Mouse (Mus musculus) macrophage (primary cell): ENCODE results near the gene Snrnp48. TPM values are rescaled to one million over a fixed set of nuclear protein-coding genes. Genes with fewer than 3 reads are reported as not detected.

Experiments
- H3K27ac ChIP-seq: fragments of 350-480 bp; formaldehyde crosslinking; 2 replicates; pipeline ENCODE4 v1.9.0; 2021
- H3K36me3 ChIP-seq: fragments of 350-480 bp; formaldehyde crosslinking; 2 replicates; pipeline ENCODE4 v1.9.0; 2021; ENCODE audit errors: inconsistent target
- H3K4me3 ChIP-seq: fragments of 350-480 bp; formaldehyde crosslinking; 2 replicates; pipeline ENCODE4 v1.9.0; 2021; ENCODE audit errors: inconsistent target
- H3K79me2 ChIP-seq: fragments of 350-480 bp; formaldehyde crosslinking; 2 replicates; pipeline ENCODE4 v1.9.0; 2021; ENCODE audit errors: inconsistent target
- WGBS: methylation state at CpG from one replicate; pipeline ENCODE4 v1.1.7; 2026; ENCODE audit warnings: inconsistent platforms; ENCODE audit not compliant: missing documents; 5-methylcytosine and 5-hydroxymethylcytosine counted together
- polyA plus RNA-seq: library from polyadenylated mRNA; stranded (reverse); fragments of 250-400 nt; gene quantifications from 3 replicates; pipeline ENCODE4 v1.2.4, GENCODE M21; 2018; ENCODE audit warnings: inconsistent platforms

Snrnp48 gene
- polyA plus RNA-seq, 1 experiment from 2014 or later: 14.7 TPM

DNA sequence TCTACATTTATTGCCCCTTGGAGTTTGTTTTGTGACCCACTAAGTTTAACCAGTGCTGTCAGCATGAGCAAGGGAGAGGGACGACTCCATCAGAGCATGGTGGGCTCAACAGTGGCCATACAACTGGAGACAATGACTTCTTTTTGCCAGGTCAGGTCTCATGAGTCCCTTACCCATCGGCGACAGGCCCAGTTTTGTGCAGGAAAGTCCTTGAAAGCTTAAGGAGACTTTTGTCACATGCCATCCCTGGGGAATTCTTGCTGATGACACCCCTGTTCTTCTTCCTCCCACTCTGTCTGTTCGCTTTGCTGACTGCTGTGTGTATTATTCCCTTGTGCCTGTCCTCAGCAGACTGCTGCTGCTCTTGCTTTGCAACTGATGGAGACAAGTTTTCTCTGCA lies 27.7 kb downstream of the Snrnp48 start:
- no peak overlapping the region for H3K4me3 ChIP-seq
- WGBS: 91% methylated on average over 4 of the region's 4 CpGs
- H3K36me3 ChIP-seq: peaks cover 5% of the 10 kb centered on the region; the same call in 1 of the 2 replicates
- H3K27ac ChIP-seq: no peak overlapping the region
- H3K79me2 ChIP-seq: no peaks in the 10 kb centered on the region

DNA sequence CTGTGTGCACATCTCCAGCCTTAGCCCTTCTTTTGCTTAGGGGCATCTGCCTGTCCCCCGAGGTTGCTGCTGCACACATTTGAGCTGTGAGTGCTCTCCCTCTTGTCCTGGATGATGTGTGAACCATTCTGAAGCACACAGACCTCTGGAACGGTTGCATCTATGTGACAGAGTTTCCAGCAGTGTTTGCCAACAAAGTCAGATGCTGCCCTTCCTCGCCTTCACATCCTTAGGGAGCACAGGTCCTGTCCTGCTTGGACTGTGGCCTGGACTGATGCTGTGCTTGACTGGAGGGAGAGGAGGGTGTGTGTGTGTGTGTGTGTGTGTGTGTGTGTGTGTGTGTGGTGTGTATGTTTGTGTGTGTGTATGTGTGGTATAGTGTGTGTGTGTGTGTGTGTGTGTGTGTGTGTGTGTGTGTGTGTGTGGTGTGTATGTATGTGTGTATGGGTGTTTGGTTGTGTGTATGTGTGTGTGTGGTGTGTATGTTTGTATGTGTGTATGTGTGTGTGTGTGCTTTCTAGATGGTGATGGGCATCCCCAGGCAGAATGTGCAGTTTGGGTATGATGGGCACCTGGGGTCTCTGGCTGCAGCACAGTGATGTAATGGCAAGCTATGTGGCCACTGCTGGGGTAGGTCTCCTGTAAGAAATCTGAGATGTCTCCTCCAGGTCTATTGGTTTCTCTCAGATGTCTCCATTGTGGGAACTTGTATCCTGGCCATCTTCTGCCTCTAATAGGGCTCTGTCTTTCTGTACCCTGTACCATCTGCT lies 28.3 kb downstream of the Snrnp48 start:
- Histone ChIP-seq H3K79me2 (no peaks in the 10 kb centered on the region), H3K4me3 (no peak overlapping the region), H3K36me3 (peaks cover 3% of the 10 kb centered on the region; the same call in 1 of the 2 replicates), H3K27ac (no peak overlapping the region)
- 89% methylated on average over 3 of the region's 3 CpGs for WGBS

DNA sequence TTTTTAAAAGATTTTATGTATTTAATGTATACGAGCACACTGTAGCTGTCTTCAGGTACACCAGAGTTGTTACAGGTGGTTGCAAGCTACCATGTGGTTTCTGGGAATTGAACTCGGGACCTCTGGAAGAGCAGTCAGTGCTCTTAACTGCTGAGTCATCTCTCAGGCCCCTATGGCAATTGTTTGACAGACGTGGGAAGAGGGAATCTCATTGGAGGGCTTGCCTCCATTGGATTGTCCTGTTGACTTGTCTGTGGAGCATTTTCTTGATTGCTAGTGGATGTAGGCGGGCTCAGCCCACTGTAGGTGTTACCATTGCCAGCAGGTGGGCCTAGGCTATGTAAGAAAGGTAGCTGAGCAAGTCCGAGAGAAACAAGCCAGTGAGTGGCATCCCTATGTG lies 29.9 kb downstream of the Snrnp48 start:
- no peak overlapping the region for H3K4me3 ChIP-seq
- no peaks in the 10 kb centered on the region for H3K36me3 ChIP-seq
- no peaks in the 10 kb centered on the region for H3K79me2 ChIP-seq
- H3K27ac ChIP-seq: no peak overlapping the region
- 80% methylated on average over 5 of the region's 5 CpGs for WGBS

DNA sequence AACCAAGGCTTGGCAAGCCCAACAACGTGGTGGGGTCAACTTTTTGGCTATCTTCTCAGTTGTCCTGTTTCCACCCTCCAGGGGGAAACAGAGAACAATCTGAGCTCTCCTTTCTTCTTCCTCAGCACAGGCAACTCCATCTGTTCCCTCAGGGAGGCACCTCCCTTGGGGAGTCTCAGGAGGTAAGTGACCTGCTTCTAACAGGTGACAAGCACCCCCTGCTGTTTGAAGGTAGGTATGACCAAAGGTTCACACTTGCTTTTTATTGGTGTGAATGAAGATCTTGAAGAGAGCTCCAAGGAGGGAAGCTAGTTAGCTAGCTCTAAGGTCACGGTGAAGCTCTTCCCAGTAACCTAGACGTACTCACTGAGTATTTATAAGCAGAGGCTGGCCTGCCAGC lies 30.6 kb downstream of the Snrnp48 start:
- 79% methylated on average over 3 of the region's 3 CpGs for WGBS
- no peaks in the 10 kb centered on the region for H3K36me3 ChIP-seq
- H3K79me2 ChIP-seq: no peaks in the 10 kb centered on the region
- no peak overlapping the region for H3K4me3 ChIP-seq
- no peak overlapping the region for H3K27ac ChIP-seq

DNA sequence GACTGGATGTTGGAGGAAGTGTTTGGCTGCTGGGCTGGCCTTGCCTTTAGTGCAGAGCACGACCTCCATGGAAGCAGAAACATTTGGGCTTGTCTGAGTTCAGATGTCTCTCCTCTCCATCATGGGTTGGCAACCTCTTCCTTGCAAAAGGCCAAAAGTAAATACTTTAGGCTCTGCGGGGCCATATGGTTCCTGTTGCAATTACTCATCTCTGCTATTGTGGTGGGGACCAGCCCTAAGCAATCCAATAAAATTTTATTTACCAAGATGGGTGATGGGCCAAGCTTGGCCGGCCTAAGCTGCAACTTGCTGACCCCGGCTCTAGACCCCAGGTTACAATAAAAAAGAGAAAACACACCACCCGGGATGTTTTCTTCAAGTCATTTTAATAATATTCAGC lies 43.4 kb downstream of the Snrnp48 start:
- Histone ChIP-seq H3K79me2 (no peaks in the 10 kb centered on the region), H3K27ac (no peak overlapping the region), H3K4me3 (no peak overlapping the region), H3K36me3 (no peaks in the 10 kb centered on the region)
- WGBS: 79% methylated on average over 5 of the region's 5 CpGs

DNA sequence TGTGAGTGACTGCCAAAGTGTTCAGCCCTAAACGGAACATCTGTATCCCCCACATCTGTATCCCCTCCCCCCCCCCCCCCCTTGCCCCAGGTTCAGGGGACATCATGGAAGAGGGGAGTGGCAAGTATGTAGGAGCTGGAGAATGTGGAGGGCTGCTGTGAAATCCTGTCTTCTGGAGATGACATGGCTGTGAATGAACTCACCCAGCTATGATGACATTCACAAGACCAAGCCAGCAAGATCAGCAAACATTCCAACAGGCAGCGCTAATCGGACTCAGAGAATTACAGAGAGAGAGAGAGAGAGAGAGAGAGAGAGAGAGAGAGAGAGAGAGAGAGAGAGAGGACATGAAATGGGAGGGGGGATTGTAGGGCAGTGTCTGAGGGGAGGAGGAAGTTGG lies 46.5 kb downstream of the Snrnp48 start:
- Histone ChIP-seq H3K4me3 (no peak overlapping the region), H3K27ac (no peak overlapping the region), H3K79me2 (no peaks in the 10 kb centered on the region), H3K36me3 (no peaks in the 10 kb centered on the region)
- WGBS: 93% methylated on average over 3 of the region's 3 CpGs

DNA sequence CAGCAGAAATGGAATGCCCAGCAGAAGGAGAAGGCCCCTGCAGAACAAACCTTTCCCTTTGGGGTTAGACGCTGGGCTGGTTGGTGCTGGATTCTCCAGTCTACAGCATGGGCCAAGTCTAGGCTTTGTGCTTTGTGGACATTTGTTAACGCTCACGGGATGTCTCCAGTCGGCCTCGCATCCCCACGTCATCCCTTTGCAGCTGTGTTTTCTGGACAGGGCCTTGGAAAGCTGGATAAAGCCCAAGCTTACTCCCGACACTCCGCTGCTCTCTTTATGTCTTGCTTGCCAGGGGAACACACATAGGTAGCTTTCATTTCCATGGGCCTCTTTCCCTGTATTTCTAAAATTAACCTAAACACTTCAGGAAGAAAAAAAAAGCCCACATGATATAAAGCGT lies 49.0 kb downstream of the Snrnp48 start:
- Histone ChIP-seq H3K4me3 (no peak overlapping the region), H3K79me2 (no peaks in the 10 kb centered on the region), H3K27ac (no peak overlapping the region), H3K36me3 (no peaks in the 10 kb centered on the region)
- WGBS: 94% methylated on average over 9 of the region's 9 CpGs

DNA sequence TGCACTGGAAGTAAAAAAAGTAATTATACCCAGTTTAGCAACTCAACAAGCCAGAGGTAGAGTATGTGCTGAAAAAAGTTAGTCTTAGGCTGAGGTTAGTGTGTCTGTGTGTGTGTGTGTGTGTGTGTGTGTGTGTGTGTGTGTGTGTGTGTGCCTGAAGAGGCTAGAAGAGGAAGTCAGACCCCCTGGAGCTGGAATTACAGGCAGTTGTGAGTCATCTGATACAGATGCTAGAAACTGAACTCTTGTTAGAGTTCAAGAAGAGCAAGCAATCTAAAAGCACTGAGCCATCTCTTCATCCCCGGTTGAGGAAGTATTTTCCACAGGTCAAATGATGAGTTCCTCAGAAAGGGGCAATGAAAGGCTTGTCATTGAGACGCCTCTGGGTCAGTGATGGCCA lies 54.2 kb downstream of the Snrnp48 start:
- Histone ChIP-seq H3K79me2 (no peaks in the 10 kb centered on the region), H3K4me3 (no peak overlapping the region), H3K36me3 (no peaks in the 10 kb centered on the region), H3K27ac (no peak overlapping the region)
- 73% methylated on average over 2 of the region's 2 CpGs for WGBS

DNA sequence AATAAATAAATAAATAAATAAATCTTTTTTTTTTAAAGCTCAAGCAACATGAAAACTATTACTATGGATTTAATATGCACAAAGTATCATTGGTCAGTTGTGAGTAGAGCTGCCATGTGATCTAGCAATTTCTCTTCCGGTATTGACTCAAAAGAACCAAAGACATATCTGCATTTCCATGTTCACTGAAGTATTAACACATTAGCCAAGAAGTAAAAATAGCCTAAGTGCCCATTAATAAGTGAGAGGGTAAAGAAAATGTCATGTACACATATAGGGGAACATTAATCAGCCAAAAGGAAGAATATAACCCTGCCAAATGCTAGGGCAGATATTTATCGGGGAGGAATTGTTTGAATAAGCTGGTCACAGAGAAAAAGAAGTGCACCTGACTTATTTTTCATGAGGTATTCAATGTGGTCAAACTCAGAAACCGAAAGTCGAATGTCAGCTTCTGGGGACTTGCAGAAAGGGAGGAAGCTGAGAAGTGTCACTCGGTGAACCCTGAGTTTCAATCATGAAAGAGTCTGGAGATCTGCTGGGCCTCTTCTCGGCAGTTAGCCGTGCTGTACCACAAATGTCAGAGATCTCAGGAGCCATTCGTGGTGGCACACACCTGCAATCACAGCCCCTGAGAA lies 64.4 kb downstream of the Snrnp48 start:
- Histone ChIP-seq H3K79me2 (no peaks in the 10 kb centered on the region), H3K27ac (no peak overlapping the region), H3K4me3 (no peak overlapping the region), H3K36me3 (no peaks in the 10 kb centered on the region)
- 68% methylated on average over 8 of the region's 8 CpGs for WGBS

DNA sequence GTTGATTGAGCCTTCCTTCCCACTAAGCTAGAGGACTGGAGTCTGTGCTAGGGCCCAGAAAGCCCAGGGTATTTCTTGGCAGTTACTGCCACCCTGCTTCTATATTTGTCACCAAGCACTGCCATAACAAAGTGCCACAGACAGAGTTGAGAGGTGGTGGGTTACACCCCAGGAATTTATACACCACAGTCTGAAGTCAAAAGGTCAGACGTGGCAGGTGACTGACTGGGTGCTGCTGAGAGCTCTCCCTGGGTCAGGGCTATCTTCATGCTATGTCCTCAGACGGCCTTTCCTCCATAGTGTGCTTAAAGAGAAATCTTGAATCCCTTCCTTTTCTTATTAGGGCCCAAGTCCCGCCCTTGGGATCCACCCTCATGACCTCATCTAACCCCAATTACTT lies 67.9 kb downstream of the Snrnp48 start:
- H3K4me3 ChIP-seq: no peak overlapping the region

More for the DNA sequence above, 67.9 kb downstream of the Snrnp48 start:
- no peaks in the 10 kb centered on the region for H3K36me3 ChIP-seq
- no peaks in the 10 kb centered on the region for H3K79me2 ChIP-seq
- 81% methylated on average over 3 of the region's 3 CpGs for WGBS
- no peak overlapping the region for H3K27ac ChIP-seq

Other genes starting within 250 kb of the Snrnp48 start
- gene Ssr1, start 210.7 kb upstream of the Snrnp48 start, polyA plus RNA-seq: 68.9 to 114 TPM (median 98.9 TPM) in 3 replicates
- 13.6 to 19.2 TPM (median 18.8 TPM) in 3 replicates for gene Riok1, start 167.9 kb upstream of the Snrnp48 start, polyA plus RNA-seq
- 0.20 to 0.50 TPM (median 0.40 TPM) in 3 replicates for gene Cage1, start 167.9 kb upstream of the Snrnp48 start, polyA plus RNA-seq
- gene Dsp, start 53.6 kb upstream of the Snrnp48 start, polyA plus RNA-seq: not detected in 3 replicates
- gene Bmp6, start 140.2 kb downstream of the Snrnp48 start, polyA plus RNA-seq: not detected in 3 replicates